Mouse (Mus musculus): ENCODE results near the gene Tas2r120. TPM values are rescaled to one million over a fixed set of nuclear protein-coding genes. Genes with fewer than 3 reads are reported as not detected.
"Not testable (repeated sequence)": the region's sequence is repeated elsewhere in the genome, so short reads cannot be mapped to it uniquely, and the experiment has no call there.

Gene Tas2r120
- not detected for total RNA-seq (2021)
- long read RNA-seq, result 0 reads

- DNase-seq (ENCODE audit: low spot score in 2 of 2), result no peak
These were observed at the start of gene Tas2r120 for GRCm38 (mm10) chr6:132656653-132657052. Gene Tas2r120 (plus strand): TSS chr6:132656953.

- DNase-seq (ENCODE audit: low spot score in 2 of 2), result no peak
These were observed 7.4 kb upstream of the Tas2r120 start for GRCm38 (mm10) chr6:132649399-132649798.

- DNase-seq (ENCODE audit: low spot score in 2 of 2), result no peak
These were observed 5.3 kb upstream of the Tas2r120 start, which contains the start of gene A630073D07Rik for GRCm38 (mm10) chr6:132651426-132651825. Gene A630073D07Rik (minus strand): TSS chr6:132651526.

GRCm38 (mm10) chr6:132691596-132691995 is 34.8 kb downstream of the Tas2r120 start:
- DNase-seq (ENCODE audit: low spot score in 2 of 2), result not testable (repeated sequence)

- no peak for DNase-seq (ENCODE audit: low spot score in 2 of 2)
These were observed 44.2 kb downstream of the Tas2r120 start, which contains the start of gene Tas2r121 for GRCm38 (mm10) chr6:132700907-132701306. Gene Tas2r121 (minus strand): TSS chr6:132701007.

Other genes with a start within 250 kb of the Tas2r120 start
- gene Prh1, start 87.1 kb upstream of the Tas2r120 start, total RNA-seq (2021), result not detected
- gene Prp2, start 61.0 kb upstream of the Tas2r120 start, total RNA-seq (2021), result not detected
- not detected for gene A630073D07Rik, start 5.4 kb upstream of the Tas2r120 start, total RNA-seq (2021)
- gene Tas2r121, start 44.1 kb downstream of the Tas2r120 start, total RNA-seq (2021), result not detected
- gene Tas2r122, start 55.0 kb downstream of the Tas2r120 start, total RNA-seq (2021), result not detected
- not detected for gene Tas2r115, start 81.1 kb downstream of the Tas2r120 start, total RNA-seq (2021)
- not detected for gene Tas2r124, start 97.8 kb downstream of the Tas2r120 start, total RNA-seq (2021)
- gene Tas2r102, start 105.2 kb downstream of the Tas2r120 start, total RNA-seq (2021), result not detected
- gene Tas2r136, start 121.2 kb downstream of the Tas2r120 start, total RNA-seq (2021), result not detected
- gene Tas2r117, start 145.9 kb downstream of the Tas2r120 start, total RNA-seq (2021), result not detected
- not detected for gene Tas2r123, start 190.2 kb downstream of the Tas2r120 start, total RNA-seq (2021)
- not detected for gene Tas2r116, start 198.5 kb downstream of the Tas2r120 start, total RNA-seq (2021)
- not detected for gene Tas2r110, start 211.1 kb downstream of the Tas2r120 start, total RNA-seq (2021)
- gene Tas2r113, start 236.1 kb downstream of the Tas2r120 start, total RNA-seq (2021), result not detected

Data from layer of hippocampus, postnatal 10 days (tissue).